Mouse (Mus musculus): ENCODE measurements around the gene Cer1. TPM values are rescaled to one million over a fixed set of nuclear protein-coding genes. Genes with fewer than 3 reads are reported as not detected.

Gene Cer1
- polyA plus RNA-seq, 1 experiment from 2014 or later, result 0.18 TPM

- Histone ChIP-seq H3K4me1 (no peaks in the 10 kb centered on the region), H3K9ac (no peak overlapping the region), H3K4me3 (no peak overlapping the region), H3K9me3 (no peaks in the 10 kb centered on the region), H3K27ac (no peak overlapping the region), H3K27me3 (replicated peaks) (no peaks in the 10 kb centered on the region), H3K4me2 (replicated peaks) (no peak overlapping the region), H3K36me3 (no peaks in the 10 kb centered on the region)
- 40% methylated on average over 6 of the region's 6 CpGs for WGBS
- no peak for ATAC-seq (ENCODE audit: low FRiP score, low read depth)
These were observed 12.8 kb downstream of the Cer1 start for GRCm38 (mm10) chr4:82872121-82872520.

GRCm38 (mm10) chr4:82870931-82871330 lies 14.0 kb downstream of the Cer1 start:
- WGBS, result 82% methylated on average over 6 of the region's 6 CpGs
- Histone ChIP-seq H3K9ac (no peak overlapping the region), H3K4me3 (no peak overlapping the region), H3K27me3 (replicated peaks) (no peaks in the 10 kb centered on the region), H3K27ac (no peak overlapping the region), H3K4me1 (no peaks in the 10 kb centered on the region), H3K4me2 (replicated peaks) (no peak overlapping the region), H3K9me3 (no peaks in the 10 kb centered on the region), H3K36me3 (no peaks in the 10 kb centered on the region)
- ATAC-seq (ENCODE audit: low FRiP score, low read depth), result no peak

GRCm38 (mm10) chr4:82867731-82868445 lies 17.1 kb downstream of the Cer1 start:
- no peaks in the 10 kb centered on the region for H3K27me3 ChIP-seq (replicated peaks)
- H3K27ac ChIP-seq, result no peak overlapping the region
- H3K4me3 ChIP-seq, result no peak overlapping the region
- H3K36me3 ChIP-seq, result no peaks in the 10 kb centered on the region
- H3K4me1 ChIP-seq, result no peaks in the 10 kb centered on the region
- no peaks in the 10 kb centered on the region for H3K9me3 ChIP-seq
- WGBS, result 91% methylated on average over 5 of the region's 5 CpGs
- H3K9ac ChIP-seq, result no peak overlapping the region
- ATAC-seq (ENCODE audit: low FRiP score, low read depth), result no peak
- no peak overlapping the region for H3K4me2 ChIP-seq (replicated peaks)

- no peak overlapping the region for H3K4me3 ChIP-seq
- no peak for ATAC-seq (ENCODE audit: low FRiP score, low read depth)
- 73% methylated on average over 4 of the region's 4 CpGs for WGBS
- no peak overlapping the region for H3K27ac ChIP-seq
- H3K4me2 ChIP-seq (replicated peaks), result no peak overlapping the region
- no peaks in the 10 kb centered on the region for H3K9me3 ChIP-seq
- no peaks in the 10 kb centered on the region for H3K27me3 ChIP-seq (replicated peaks)
- H3K36me3 ChIP-seq, result no peaks in the 10 kb centered on the region
- H3K4me1 ChIP-seq, result no peaks in the 10 kb centered on the region
- no peak overlapping the region for H3K9ac ChIP-seq
These were observed 17.8 kb downstream of the Cer1 start for GRCm38 (mm10) chr4:82867111-82867510.

GRCm38 (mm10) chr4:82864974-82865699 lies 19.8 kb downstream of the Cer1 start:
- Histone ChIP-seq H3K36me3 (no peaks in the 10 kb centered on the region), H3K4me2 (replicated peaks) (no peak overlapping the region), H3K27ac (no peak overlapping the region), H3K4me1 (no peaks in the 10 kb centered on the region), H3K9me3 (no peaks in the 10 kb centered on the region), H3K4me3 (no peak overlapping the region), H3K27me3 (replicated peaks) (no peaks in the 10 kb centered on the region), H3K9ac (no peak overlapping the region)
- ATAC-seq (ENCODE audit: low FRiP score, low read depth), result no peak
- WGBS, result 84% methylated on average over 8 of the region's 8 CpGs

GRCm38 (mm10) chr4:82863316-82863715 lies 21.6 kb downstream of the Cer1 start:
- Histone ChIP-seq H3K4me3 (no peak overlapping the region), H3K27me3 (replicated peaks) (no peaks in the 10 kb centered on the region), H3K4me1 (peaks cover 5% of the 10 kb centered on the region; the same call in 1 of the 2 replicates), H3K9ac (no peak overlapping the region), H3K9me3 (no peaks in the 10 kb centered on the region), H3K36me3 (no peaks in the 10 kb centered on the region), H3K27ac (no peak overlapping the region), H3K4me2 (replicated peaks) (no peak overlapping the region)
- 90% methylated on average over 8 of the region's 8 CpGs for WGBS
- ATAC-seq (ENCODE audit: low FRiP score, low read depth), result no peak

- Histone ChIP-seq H3K9ac (no peak overlapping the region), H3K27ac (no peak overlapping the region), H3K36me3 (no peaks in the 10 kb centered on the region), H3K27me3 (replicated peaks) (no peaks in the 10 kb centered on the region), H3K9me3 (no peaks in the 10 kb centered on the region), H3K4me2 (replicated peaks) (no peak overlapping the region), H3K4me3 (no peak overlapping the region), H3K4me1 (peaks cover 6% of the 10 kb centered on the region; the same call in 1 of the 2 replicates)
- no peak for ATAC-seq (ENCODE audit: low FRiP score, low read depth)
- 94% methylated on average over 2 of the region's 2 CpGs for whole genome bisulfite sequencing
These were observed 23.5 kb downstream of the Cer1 start for GRCm38 (mm10) chr4:82861451-82861850.

GRCm38 (mm10) chr4:82860566-82860965 lies 24.4 kb downstream of the Cer1 start:
- no peak for ATAC-seq (ENCODE audit: low FRiP score, low read depth)
- no peak overlapping the region for H3K4me2 ChIP-seq (replicated peaks)
- no peaks in the 10 kb centered on the region for H3K9me3 ChIP-seq
- peaks cover 6% of the 10 kb centered on the region; the same call in 1 of the 2 replicates for H3K4me1 ChIP-seq
- H3K36me3 ChIP-seq, result no peaks in the 10 kb centered on the region
- H3K27me3 ChIP-seq (replicated peaks), result no peaks in the 10 kb centered on the region
- H3K9ac ChIP-seq, result no peak overlapping the region
- 51% methylated on average over 3 of the region's 3 CpGs for WGBS
- H3K27ac ChIP-seq, result no peak overlapping the region
- H3K4me3 ChIP-seq, result no peak overlapping the region

GRCm38 (mm10) chr4:82859131-82860125 lies 25.5 kb downstream of the Cer1 start, which contains the start of gene Zdhhc21:
Zdhhc21 (minus strand) TSS chr4:82859958.
- ATAC-seq (ENCODE audit: low FRiP score, low read depth), result peak; percentile 92
- Histone ChIP-seq H3K27ac (peak within 1 kb of the TSS; percentile 77), H3K9me3 (no peaks in the 10 kb centered on the region), H3K4me2 (replicated peaks) (peak within 1 kb of the TSS; percentile 81), H3K27me3 (replicated peaks) (no peaks in the 10 kb centered on the region), H3K36me3 (no peaks in the 10 kb centered on the region), H3K4me1 (peaks cover 6% of the 10 kb centered on the region; the same call in 1 of the 2 replicates), H3K4me3 (peak within 1 kb of the TSS; percentile 74), H3K9ac (peak within 1 kb of the TSS; percentile 91)
- under 1% methylated on average over 79 of the region's 82 CpGs for WGBS

GRCm38 (mm10) chr4:82858431-82859010 lies 26.4 kb downstream of the Cer1 start:
- H3K4me1 ChIP-seq, result peaks cover 6% of the 10 kb centered on the region; the same call in 1 of the 2 replicates
- no peak overlapping the region for H3K27ac ChIP-seq
- H3K4me3 ChIP-seq, result peak overlapping the region; percentile 74
- ATAC-seq (ENCODE audit: low FRiP score, low read depth), result peak; percentile 28
- no peaks in the 10 kb centered on the region for H3K27me3 ChIP-seq (replicated peaks)
- no peaks in the 10 kb centered on the region for H3K9me3 ChIP-seq
- H3K36me3 ChIP-seq, result no peaks in the 10 kb centered on the region
- H3K9ac ChIP-seq, result peak overlapping the region; percentile 91
- peak overlapping the region; percentile 81 for H3K4me2 ChIP-seq (replicated peaks)
- WGBS, result 25% methylated on average over 4 of the region's 4 CpGs

GRCm38 (mm10) chr4:82856986-82857385 lies 28.0 kb downstream of the Cer1 start:
- H3K4me3 ChIP-seq, result no peak overlapping the region
- no peaks in the 10 kb centered on the region for H3K36me3 ChIP-seq
- WGBS, result 93% methylated on average over 3 of the region's 3 CpGs
- no peaks in the 10 kb centered on the region for H3K9me3 ChIP-seq
- H3K4me1 ChIP-seq, result peaks cover 6% of the 10 kb centered on the region; the same call in 1 of the 2 replicates
- H3K4me2 ChIP-seq (replicated peaks), result no peak overlapping the region
- H3K9ac ChIP-seq, result no peak overlapping the region
- H3K27ac ChIP-seq, result no peak overlapping the region
- no peaks in the 10 kb centered on the region for H3K27me3 ChIP-seq (replicated peaks)
- no peak for ATAC-seq (ENCODE audit: low FRiP score, low read depth)
